Mouse (Mus musculus): Measurements from ENCODE around the gene Mrpl27. TPM values are rescaled to one million over a fixed set of nuclear protein-coding genes. Genes with fewer than 3 reads are reported as not detected.

Mrpl27 gene
- 24.1 and 26.9 TPM in 2 replicates for polyA plus RNA-seq (2012; ENCODE audit: low replicate concordance)

GRCm38 (mm10) chr11:94653663-94654436 lies at the start of gene Mrpl27, which contains the start of gene Eme1:
Gene Mrpl27 (plus strand): TSS chr11:94653767.
Gene Eme1 (minus strand): TSS chr11:94653964.

DNA sequence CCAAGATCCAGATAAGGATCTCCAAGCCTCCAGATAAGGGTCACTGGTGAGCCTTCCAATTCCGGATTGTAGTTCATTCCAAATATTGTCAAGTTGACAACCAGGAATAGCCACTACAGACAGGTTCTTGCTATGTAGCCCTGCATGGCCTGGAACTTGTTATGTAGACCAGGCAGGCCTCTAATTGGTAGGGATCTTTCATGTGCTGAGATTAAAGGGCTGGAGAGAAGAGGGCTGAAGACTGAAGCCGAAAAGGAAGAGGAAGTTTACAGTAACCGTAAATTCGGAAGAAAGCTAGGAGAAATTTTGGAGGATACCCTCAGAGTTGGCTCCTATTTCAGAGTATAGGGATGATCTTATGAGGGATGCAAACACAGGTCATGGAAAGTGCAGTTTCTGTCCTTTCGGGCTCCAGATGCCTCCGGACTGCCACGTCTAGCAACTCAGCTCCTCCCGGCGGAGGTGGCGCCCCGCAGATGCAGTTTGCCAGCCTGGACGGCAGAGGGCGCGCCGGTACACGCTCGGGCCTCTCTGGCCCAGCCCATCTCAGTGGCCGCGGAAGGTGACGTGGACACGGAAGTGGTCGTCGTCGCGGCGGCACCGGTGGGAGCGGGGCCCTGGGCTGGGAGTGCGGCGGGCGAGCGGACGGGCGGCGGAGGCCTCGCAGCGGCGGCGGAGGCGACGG lies 24.2 kb upstream of the Mrpl27 start, which contains the start of gene Lrrc59:
Gene Lrrc59 (plus strand): TSS at position 569 of the 685 bp plus-strand sequence.

DNA sequence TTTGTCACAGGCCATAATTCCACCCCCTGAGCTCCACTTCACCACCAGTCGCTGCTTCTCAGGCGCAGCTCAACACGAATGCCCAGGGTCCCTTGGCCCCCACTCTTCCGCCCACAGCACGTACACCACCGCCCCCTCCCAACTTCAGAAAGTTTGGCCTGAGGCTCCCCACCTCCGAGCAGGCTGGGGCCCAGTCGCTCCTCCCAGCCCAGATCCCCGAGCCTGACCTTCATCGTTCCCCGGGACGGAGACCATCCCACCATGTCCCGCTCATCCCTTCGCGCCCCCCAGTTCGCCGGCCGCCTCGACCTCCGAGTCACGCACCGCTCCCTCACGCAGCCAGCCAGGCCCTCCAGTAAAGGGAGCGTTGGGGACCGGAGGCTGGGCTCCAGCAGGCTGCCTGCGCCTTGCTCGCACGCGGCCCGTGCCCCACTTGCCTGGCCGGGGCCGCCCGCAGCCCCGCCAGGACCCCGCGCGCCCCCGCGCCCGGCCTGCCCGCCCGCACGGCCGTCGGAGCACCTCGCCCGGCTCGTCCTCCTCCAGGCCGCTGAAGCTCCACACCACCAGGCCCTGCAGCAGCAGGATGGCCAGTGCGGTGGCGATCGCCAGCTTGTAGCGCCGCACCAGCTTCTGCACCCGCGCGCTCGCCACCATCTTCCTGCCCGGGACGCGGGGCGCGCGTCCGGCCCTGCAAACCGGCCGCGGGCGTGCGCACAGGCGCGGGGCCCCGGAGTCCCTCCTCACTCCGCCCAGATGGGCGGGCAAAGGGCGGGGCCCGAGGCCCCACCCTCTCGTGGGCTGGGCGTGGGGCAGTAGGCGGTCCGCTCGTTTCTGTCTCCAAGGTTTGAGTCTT lies 23.4 kb downstream of the Mrpl27 start, which contains the start of gene Xylt2:
Gene Xylt2 (minus strand): TSS at position 762 of the 853 bp plus-strand sequence.

DNA sequence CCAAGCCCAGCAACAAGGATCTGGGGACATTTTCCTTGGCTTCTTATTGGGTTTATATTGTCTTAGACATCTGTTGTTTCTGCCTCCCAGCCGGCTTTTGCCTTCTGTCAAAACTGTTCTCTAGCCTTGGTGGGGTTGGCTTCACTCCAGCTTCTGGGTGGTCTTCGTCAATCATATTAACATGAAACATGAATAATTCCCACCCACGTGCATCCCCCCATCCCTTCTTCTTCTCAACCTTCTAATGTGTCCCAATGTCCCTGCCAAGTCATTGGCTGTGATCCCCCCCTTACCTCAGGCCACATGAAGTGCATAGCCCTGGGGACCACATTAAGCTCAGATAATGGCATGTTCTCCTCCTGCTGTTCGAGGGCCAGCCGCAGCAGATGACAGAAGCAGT lies 50.9 kb downstream of the Mrpl27 start, which contains the start of gene Gm11541:
Gene Gm11541 (minus strand): TSS at position 28 of the 400 bp plus-strand sequence.

Other genes starting within 250 kb of the Mrpl27 start
- gene Cacna1g, start 179.6 kb upstream of the Mrpl27 start, polyA plus RNA-seq (2012; ENCODE audit: low replicate concordance) = 10.0 and 13.3 TPM in 2 replicates
- gene Spata20, start 167.6 kb upstream of the Mrpl27 start, polyA plus RNA-seq (2012; ENCODE audit: low replicate concordance) = not detected in 2 replicates
- not detected in 2 replicates for gene Epn3, start 153.8 kb upstream of the Mrpl27 start, polyA plus RNA-seq (2012; ENCODE audit: low replicate concordance)
- gene Mycbpap, start 132.0 kb upstream of the Mrpl27 start, polyA plus RNA-seq (2012; ENCODE audit: low replicate concordance) = not detected in 2 replicates
- 0.38 and 0.81 TPM in 2 replicates for gene Rsad1, start 104.5 kb upstream of the Mrpl27 start, polyA plus RNA-seq (2012; ENCODE audit: low replicate concordance)
- gene Chad, start 88.7 kb upstream of the Mrpl27 start, polyA plus RNA-seq (2012; ENCODE audit: low replicate concordance) = 0.27 TPM in 1 of 2 replicates, not detected in the other
- 52.4 and 61.1 TPM in 2 replicates for gene Acsf2, start 51.9 kb upstream of the Mrpl27 start, polyA plus RNA-seq (2012; ENCODE audit: low replicate concordance)
- gene Lrrc59, start 24.0 kb upstream of the Mrpl27 start, polyA plus RNA-seq (2012; ENCODE audit: low replicate concordance) = 108 and 211 TPM in 2 replicates
- gene Eme1, start 197 bp downstream of the Mrpl27 start, polyA plus RNA-seq (2012; ENCODE audit: low replicate concordance) = 3.7 and 12.1 TPM in 2 replicates
- gene Xylt2, start 23.7 kb downstream of the Mrpl27 start, polyA plus RNA-seq (2012; ENCODE audit: low replicate concordance) = 11.8 and 17.3 TPM in 2 replicates
- gene Gm11541, start 50.7 kb downstream of the Mrpl27 start, polyA plus RNA-seq (2012; ENCODE audit: low replicate concordance) = not detected in 2 replicates
- gene Cdc34b, start 88.0 kb downstream of the Mrpl27 start, polyA plus RNA-seq (2012; ENCODE audit: low replicate concordance) = not detected in 2 replicates
- gene Tmem92, start 128.9 kb downstream of the Mrpl27 start, polyA plus RNA-seq (2012; ENCODE audit: low replicate concordance) = not detected in 2 replicates

Data from leukemia stem cell, adult 10-12 weeks (primary cell).